ENCODE assay signal across 1 mouse cellular context in the genomic region with DNA sequence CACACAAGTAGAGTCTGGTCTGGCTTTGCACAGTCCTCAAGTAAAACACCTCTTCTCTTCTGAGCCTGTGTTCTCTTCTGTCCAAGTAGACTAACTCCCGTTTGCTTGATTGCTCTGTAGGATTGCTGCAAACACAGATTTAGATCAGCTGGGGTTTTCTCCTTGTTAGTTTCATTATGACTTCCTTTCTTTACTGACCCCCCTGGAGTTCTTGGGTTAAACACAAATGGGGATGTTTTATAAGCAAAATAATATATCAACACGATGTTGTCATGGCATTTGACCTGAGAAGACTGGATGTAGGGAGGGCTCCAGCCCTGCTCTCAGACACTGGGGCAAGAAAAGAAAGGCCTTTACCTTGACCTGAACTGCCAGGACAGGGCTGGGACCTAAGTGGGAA.
TF ChIP-seq lines count a peak whose summit lies in the region.

No protein-coding gene starts in this region.

TF ChIP-seq in CH12.LX, 34 proteins besides CTCF, POLR2A, EP300 and RAD21:
- TF ChIP-seq MAX (IDR thresholded peaks at IDR 0.05; ENCODE audit: low read length) (no peak), IRF4 (IDR thresholded peaks at IDR 0.05; ENCODE audit: low read depth, low read length) (peak; percentile 50; the same call in 1 of the 2 replicates)
